Mouse (Mus musculus) lung, embryonic 16.5 days (tissue): Measurements from ENCODE around the gene Scel. TPM values are rescaled to one million over a fixed set of nuclear protein-coding genes. Genes with fewer than 3 reads are reported as not detected.

Source experiments
- ATAC-seq: fragments of 200-750 bp; cut with Nextera tagmentation; 2 replicates; pipeline ENCODE4 v1.8.0; 2017; ENCODE audit warnings: low read depth, mild to moderate bottlenecking, moderate library complexity
- H3K27ac ChIP-seq: fragments of 300-500 bp; sonication (generic); 2 replicates; pipeline ENCODE4 v1.5.1; 2014; ENCODE audit warnings: mild to moderate bottlenecking, control low read depth, low read length
- H3K27me3 ChIP-seq: fragments of 300-500 bp; sonication (generic); 2 replicates; pipeline ENCODE4 v1.6.1; 2014; ENCODE audit warnings: low read depth, low read length, mixed read lengths; ENCODE audit not compliant: control insufficient read depth, insufficient read depth
- H3K36me3 ChIP-seq: fragments of 300-500 bp; sonication (generic); 2 replicates; pipeline ENCODE4 v1.6.1; 2014; ENCODE audit warnings: low read length; ENCODE audit not compliant: control insufficient read depth, insufficient read depth
- H3K4me1 ChIP-seq: fragments of 300-500 bp; sonication (generic); replicated peaks from 2 replicates; pipeline ENCODE4 v1.6.1; 2014; ENCODE audit warnings: low read length, mixed read lengths; ENCODE audit not compliant: control insufficient read depth, insufficient read depth
- H3K4me2 ChIP-seq: fragments of 300-500 bp; sonication (generic); 2 replicates; pipeline ENCODE4 v1.6.1; 2014; ENCODE audit warnings: low read depth, low read length, control low read depth
- H3K4me3 ChIP-seq: fragments of 300-500 bp; sonication (generic); 2 replicates; pipeline ENCODE4 v1.5.1; 2014; ENCODE audit warnings: mild to moderate bottlenecking, low read length, control low read depth
- H3K9ac ChIP-seq: fragments of 300-500 bp; sonication (generic); 2 replicates; pipeline ENCODE4 v1.6.1; 2014; ENCODE audit warnings: low read length, control low read depth
- H3K9me3 ChIP-seq: fragments of 300-500 bp; sonication (generic); 2 replicates; pipeline ENCODE4 v1.6.1; 2016; ENCODE audit warnings: low read length; ENCODE audit not compliant: control insufficient read depth
- WGBS: fragments of 180-500 bp; shearing (Covaris S2); extraction: QIAGEN DNeasy Blood & Tissue Kit; methylation state at CpG from one replicate; pipeline ENCODE4 v1.1.7; 2014; 5-methylcytosine and 5-hydroxymethylcytosine counted together
- polyA plus RNA-seq: library from polyadenylated mRNA; unstranded; fragments of >200 nt; fragmentation: Nextera tagmentation; extraction: Ambion mirVana; gene quantifications from 2 replicates; pipeline ENCODE4 v1.2.1, GENCODE M21; 2015

The Scel gene
- polyA plus RNA-seq, 1 experiment from 2014 or later, result 1.7 TPM

- no peak overlapping the region for H3K4me2 ChIP-seq
- H3K9ac ChIP-seq, result no peak overlapping the region
Measured at GRCm38 (mm10) chr14:103619756-103620155, 106.6 kb downstream of the Scel start.

GRCm38 (mm10) chr14:103621207-103621606, 108.1 kb downstream of the Scel start:
- H3K4me2 ChIP-seq, result no peak overlapping the region
- H3K4me3 ChIP-seq, result no peak overlapping the region
- H3K27me3 ChIP-seq, result no peaks in the 10 kb centered on the region
- ATAC-seq, result no peak
- H3K4me1 ChIP-seq, result peaks cover 8% of the 10 kb centered on the region; the same call in 1 of the 2 replicates
- H3K9me3 ChIP-seq, result no peaks in the 10 kb centered on the region
- 90% methylated on average over 2 of the region's 2 CpGs for WGBS
- H3K36me3 ChIP-seq, result no peaks in the 10 kb centered on the region
- H3K27ac ChIP-seq, result no peak overlapping the region
- no peak overlapping the region for H3K9ac ChIP-seq

More at GRCm38 (mm10) chr14:103619756-103620155, 106.6 kb downstream of the Scel start:
- ATAC-seq, result no peak
- H3K4me1 ChIP-seq, result no peaks in the 10 kb centered on the region
- no peaks in the 10 kb centered on the region for H3K27me3 ChIP-seq
- no peaks in the 10 kb centered on the region for H3K9me3 ChIP-seq
- H3K4me3 ChIP-seq, result no peak overlapping the region
- 84% methylated on average over 4 of the region's 4 CpGs for WGBS
- no peaks in the 10 kb centered on the region for H3K36me3 ChIP-seq
- no peak overlapping the region for H3K27ac ChIP-seq

GRCm38 (mm10) chr14:103626100-103626499, 113.0 kb downstream of the Scel start:
- H3K9ac ChIP-seq, result no peak overlapping the region

GRCm38 (mm10) chr14:103629639-103630364, 116.7 kb downstream of the Scel start:
- peak; percentile 85 for ATAC-seq
- H3K36me3 ChIP-seq, result no peaks in the 10 kb centered on the region
- peaks cover 3% of the 10 kb centered on the region; the same call in 1 of the 2 replicates for H3K9me3 ChIP-seq
- H3K4me3 ChIP-seq, result no peak overlapping the region
- no peak overlapping the region for H3K27ac ChIP-seq
- WGBS, result 45% methylated on average over 7 of the region's 7 CpGs
- H3K4me2 ChIP-seq, result no peak overlapping the region
- H3K4me1 ChIP-seq, result peaks cover 13% of the 10 kb centered on the region; the same call in 1 of the 2 replicates
- H3K27me3 ChIP-seq, result no peaks in the 10 kb centered on the region
- H3K9ac ChIP-seq, result no peak overlapping the region

More at GRCm38 (mm10) chr14:103626100-103626499, 113.0 kb downstream of the Scel start:
- no peaks in the 10 kb centered on the region for H3K9me3 ChIP-seq
- peak; percentile 69 for ATAC-seq
- H3K27me3 ChIP-seq, result no peaks in the 10 kb centered on the region
- H3K27ac ChIP-seq, result 0 out of 2 replicates have a peak overlapping the region, but pooled peaks have one; percentile 32
- no peaks in the 10 kb centered on the region for H3K36me3 ChIP-seq
- WGBS, result 62% methylated on average over 6 of the region's 6 CpGs
- no peak overlapping the region for H3K4me3 ChIP-seq
- H3K4me1 ChIP-seq, result peaks cover 13% of the 10 kb centered on the region; the same call in 1 of the 2 replicates
- no peak overlapping the region for H3K4me2 ChIP-seq

GRCm38 (mm10) chr14:103630545-103630944, 117.4 kb downstream of the Scel start:
- WGBS, result 72% methylated on average over 8 of the region's 8 CpGs

GRCm38 (mm10) chr14:103643933-103644332, 130.8 kb downstream of the Scel start:
- H3K27me3 ChIP-seq, result peaks cover 4% of the 10 kb centered on the region; the same call in 1 of the 2 replicates

More at GRCm38 (mm10) chr14:103630545-103630944, 117.4 kb downstream of the Scel start:
- peaks cover 10% of the 10 kb centered on the region; the same call in 1 of the 2 replicates for H3K4me1 ChIP-seq
- H3K4me3 ChIP-seq, result no peak overlapping the region
- 0 out of 2 replicates have a peak overlapping the region, but pooled peaks have one; percentile 29 for H3K27ac ChIP-seq
- no peaks in the 10 kb centered on the region for H3K27me3 ChIP-seq
- ATAC-seq, result no peak; the same call in 1 of the 2 replicates
- H3K9ac ChIP-seq, result no peak overlapping the region
- no peaks in the 10 kb centered on the region for H3K36me3 ChIP-seq
- peaks cover 3% of the 10 kb centered on the region; the same call in 1 of the 2 replicates for H3K9me3 ChIP-seq
- no peak overlapping the region for H3K4me2 ChIP-seq

GRCm38 (mm10) chr14:103647981-103648380, 134.8 kb downstream of the Scel start:
- no peak for ATAC-seq
- no peak overlapping the region for H3K9ac ChIP-seq
- 84% methylated on average over 2 of the region's 2 CpGs for WGBS
- no peaks in the 10 kb centered on the region for H3K9me3 ChIP-seq
- no peak overlapping the region for H3K4me2 ChIP-seq
- no peak overlapping the region for H3K4me3 ChIP-seq
- no peaks in the 10 kb centered on the region for H3K36me3 ChIP-seq
- H3K4me1 ChIP-seq, result 0 out of 2 replicates have a peak, but pooled peaks cover 4% of the 10 kb centered on the region
- no peak overlapping the region for H3K27ac ChIP-seq
- H3K27me3 ChIP-seq, result peaks cover 32% of the 10 kb centered on the region

More at GRCm38 (mm10) chr14:103643933-103644332, 130.8 kb downstream of the Scel start:
- ATAC-seq, result no peak
- Histone ChIP-seq H3K4me2 (no peak overlapping the region), H3K36me3 (no peaks in the 10 kb centered on the region), H3K4me3 (no peak overlapping the region), H3K27ac (no peak overlapping the region), H3K9ac (no peak overlapping the region), H3K4me1 (no peaks in the 10 kb centered on the region), H3K9me3 (no peaks in the 10 kb centered on the region)
- WGBS, result 65% methylated on average over 3 of the region's 3 CpGs

GRCm38 (mm10) chr14:103648623-103649255, 135.6 kb downstream of the Scel start:
- Histone ChIP-seq H3K4me2 (no peak overlapping the region), H3K27ac (no peak overlapping the region), H3K9ac (no peak overlapping the region), H3K4me1 (0 out of 2 replicates have a peak, but pooled peaks cover 4% of the 10 kb centered on the region), H3K9me3 (no peaks in the 10 kb centered on the region), H3K4me3 (no peak overlapping the region), H3K36me3 (no peaks in the 10 kb centered on the region), H3K27me3 (peaks cover 32% of the 10 kb centered on the region)
- ATAC-seq, result no peak
- WGBS, result 36% methylated on average over 12 of the region's 12 CpGs

GRCm38 (mm10) chr14:103649302-103649701, 136.2 kb downstream of the Scel start:
- no peak for ATAC-seq
- Histone ChIP-seq H3K36me3 (no peaks in the 10 kb centered on the region), H3K4me2 (peak overlapping the region; percentile 98), H3K9ac (no peak overlapping the region), H3K27ac (no peak overlapping the region), H3K4me3 (no peak overlapping the region), H3K9me3 (no peaks in the 10 kb centered on the region), H3K4me1 (0 out of 2 replicates have a peak, but pooled peaks cover 4% of the 10 kb centered on the region), H3K27me3 (peaks cover 32% of the 10 kb centered on the region)
- 56% methylated on average over 4 of the region's 4 CpGs for WGBS
